Mouse (Mus musculus) left cerebral cortex, adult 6 months (tissue): ENCODE measurements around the gene Zfp365. TPM values are rescaled to one million over a fixed set of nuclear protein-coding genes. Genes with fewer than 3 reads are reported as not detected.

Source experiments
- long read RNA-seq, 2 experiments: library from polyadenylated mRNA; unstranded; transcript quantifications; one replicate each; pipeline ENCODE4 v2.0.0; 2019 to 2020
- polyA plus RNA-seq: library from polyadenylated mRNA; unstranded; fragments of <200 nt; fragmentation: Nextera tagmentation; gene quantifications from 2 replicates; pipeline ENCODE4 v1.2.3, GENCODE M21; 2021

The Zfp365 gene
- polyA plus RNA-seq = 89.1 and 149 TPM in 2 replicates
- long read RNA-seq, experiment 1, full-length matches to known transcripts = 559 of 945 reads
- long read RNA-seq, experiment 1, partial matches to known transcripts = 127 of 945 reads
- long read RNA-seq, experiment 1, other reads (novel, unspliced or antisense) = 259 of 945 reads
- long read RNA-seq, experiment 2, full-length matches to known transcripts = 43 of 195 reads
- long read RNA-seq, experiment 2, partial matches to known transcripts = 27 of 195 reads
- long read RNA-seq, experiment 2, other reads (novel, unspliced or antisense) = 125 of 195 reads

GRCm38 (mm10) chr10:67912337-67912776 is at the start of gene Zfp365:
Zfp365 (minus strand) TSS chr10:67912662.

Other genes starting within 250 kb of the Zfp365 start
- 1.8 and 2.1 TPM in 2 replicates for gene Rtkn2, start 66.9 kb upstream of the Zfp365 start, polyA plus RNA-seq